Mouse (Mus musculus) cortical plate, adult 2 months (tissue): ENCODE measurements around the gene Mlycd. TPM values are rescaled to one million over a fixed set of nuclear protein-coding genes. Genes with fewer than 3 reads are reported as not detected.

Source experiments
- H3K27ac ChIP-seq: fragments of 200-500 bp; 2 replicates; pipeline ENCODE4 v1.5.1; 2012; ENCODE audit warnings: low read length, control low read depth, inconsistent platforms; ENCODE audit not compliant: insufficient read depth
- H3K4me1 ChIP-seq: fragments of 200-500 bp; 2 replicates; pipeline ENCODE4 v1.6.1; 2011; ENCODE audit warnings: low read length; ENCODE audit not compliant: control insufficient read depth, insufficient read depth
- H3K4me3 ChIP-seq: fragments of 200-500 bp; 2 replicates; pipeline ENCODE4 v1.5.1; 2011; ENCODE audit warnings: mild to moderate bottlenecking, low read length, control low read depth; ENCODE audit not compliant: insufficient read depth
- CTCF ChIP-seq: fragments of 200-500 bp; IDR thresholded peaks from 2 replicates; pipeline ENCODE4 v1.5.1; 2011; ENCODE audit warnings: mild to moderate bottlenecking, control low read depth, low read length; ENCODE audit not compliant: insufficient read depth; ENCODE audit errors: extremely low read depth
- POLR2A ChIP-seq: fragments of 200-500 bp; IDR thresholded peaks from 2 replicates; pipeline ENCODE4 v1.6.1; 2011; ENCODE audit warnings: mild to moderate bottlenecking, low read length, control low read depth; ENCODE audit not compliant: insufficient read depth; ENCODE audit errors: extremely low read depth
- polyA plus RNA-seq: library from polyadenylated mRNA; depleted of rRNA; stranded (reverse); fragments of >200 nt; gene quantifications from 2 replicates; pipeline ENCODE4 v1.2.3, GENCODE M21; 2012

Mlycd gene
- polyA plus RNA-seq, 1 experiment: 24.7 TPM

- peaks cover 3% of the 10 kb centered on the region for H3K4me1 ChIP-seq
- no peak overlapping the region for H3K27ac ChIP-seq
- TF ChIP-seq POLR2A (no peak), CTCF (no peak)
- no peak overlapping the region for H3K4me3 ChIP-seq
These were observed 29.0 kb downstream of the Mlycd start for GRCm38 (mm10) chr8:119423631-119424141.

- Histone ChIP-seq H3K4me3 (no peak overlapping the region), H3K27ac (no peak overlapping the region), H3K4me1 (peaks cover 3% of the 10 kb centered on the region)
- no peak for TF ChIP-seq CTCF
- TF ChIP-seq POLR2A: no peak
These were observed 29.6 kb downstream of the Mlycd start for GRCm38 (mm10) chr8:119424199-119424733.

- Histone ChIP-seq H3K27ac (no peak overlapping the region), H3K4me1 (peaks cover 3% of the 10 kb centered on the region)
These were observed 30.1 kb downstream of the Mlycd start for GRCm38 (mm10) chr8:119424740-119425139.

GRCm38 (mm10) chr8:119425533-119425932, 30.9 kb downstream of the Mlycd start:
- no peak for TF ChIP-seq CTCF
- no peak for TF ChIP-seq POLR2A
- no peak overlapping the region for H3K4me3 ChIP-seq
- peaks cover 3% of the 10 kb centered on the region for H3K4me1 ChIP-seq
- H3K27ac ChIP-seq: no peak overlapping the region

More at GRCm38 (mm10) chr8:119424740-119425139, 30.1 kb downstream of the Mlycd start:
- H3K4me3 ChIP-seq: no peak overlapping the region
- TF ChIP-seq CTCF (no peak), POLR2A (no peak)

- no peak overlapping the region for H3K4me3 ChIP-seq
- TF ChIP-seq POLR2A (no peak), CTCF (no peak)
- H3K4me1 ChIP-seq: peaks cover 3% of the 10 kb centered on the region
- H3K27ac ChIP-seq: 0 out of 2 replicates have a peak overlapping the region, but pooled peaks have one; percentile 20
These were observed 31.5 kb downstream of the Mlycd start for GRCm38 (mm10) chr8:119426069-119426735.

- Histone ChIP-seq H3K4me1 (no peaks in the 10 kb centered on the region), H3K27ac (no peak overlapping the region), H3K4me3 (no peak overlapping the region)
- TF ChIP-seq POLR2A (no peak), CTCF (no peak)
These were observed 33.1 kb downstream of the Mlycd start for GRCm38 (mm10) chr8:119427634-119428349.

- H3K4me1 ChIP-seq: no peaks in the 10 kb centered on the region
- no peak overlapping the region for H3K27ac ChIP-seq
- no peak overlapping the region for H3K4me3 ChIP-seq
- TF ChIP-seq CTCF (no peak), POLR2A (no peak)
These were observed 33.7 kb downstream of the Mlycd start for GRCm38 (mm10) chr8:119428350-119428740.

GRCm38 (mm10) chr8:119428766-119429327, 34.2 kb downstream of the Mlycd start:
- no peak overlapping the region for H3K27ac ChIP-seq
- no peaks in the 10 kb centered on the region for H3K4me1 ChIP-seq
- TF ChIP-seq POLR2A (no peak), CTCF (no peak)
- H3K4me3 ChIP-seq: no peak overlapping the region

GRCm38 (mm10) chr8:119429552-119429951, 34.9 kb downstream of the Mlycd start:
- H3K4me3 ChIP-seq: no peak overlapping the region
- H3K27ac ChIP-seq: no peak overlapping the region
- no peaks in the 10 kb centered on the region for H3K4me1 ChIP-seq
- no peak for TF ChIP-seq POLR2A
- no peak for TF ChIP-seq CTCF
